Comparison of ENCODE assay signal across 35 mouse cellular contexts in the genomic region with DNA sequence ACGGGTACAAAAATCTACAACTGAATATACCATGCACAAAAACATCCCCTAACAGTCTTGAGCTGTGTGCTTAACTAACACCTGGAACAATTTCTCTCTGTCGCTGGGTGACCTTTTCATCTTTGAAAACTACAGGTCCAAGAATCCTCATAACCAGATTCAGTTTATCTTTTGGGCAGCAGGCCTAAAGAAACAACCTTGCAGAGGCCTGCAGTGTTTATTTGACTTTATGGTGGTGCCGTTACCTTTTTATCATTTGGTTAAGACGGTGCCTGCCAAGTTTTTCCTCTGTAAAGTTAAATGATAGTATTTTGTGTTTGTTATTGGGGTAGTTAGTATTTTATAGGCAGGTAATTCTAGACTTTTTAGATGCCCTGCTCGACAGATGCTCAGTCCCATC.
"Had no signal": no experiment of that assay in that cellular context is flagged by ENCODE, and none has a peak within 500 bp of the region (broad histone marks: within the 10 kb centered on the region; RNA-seq: fewer than 3 reads in every experiment).

No protein-coding gene starts in this region.

- DNase-seq: heart, postnatal 10 days; heart, postnatal 14 days; heart, postnatal 36 days; heart, postnatal 4 days; kidney, adult 11 months; kidney, adult 18-20 months; kidney, adult 2 months; kidney, adult 8-10 months; kidney, adult 9 months; kidney, postnatal 10 days; kidney, postnatal 14 days; kidney, postnatal 25 days; kidney, postnatal 36 days; kidney, postnatal 4 days; layer of hippocampus, adult 9-11 months; layer of hippocampus, postnatal 36 days had no signal

- H3K4me3 ChIP-seq: heart, embryonic 10.5 days; heart, embryonic 12.5 days; heart, embryonic 13.5 days; heart, embryonic 15.5 days; hindbrain, embryonic 10.5 days; hindbrain, embryonic 12.5 days; hindbrain, embryonic 13.5 days; hindbrain, embryonic 15.5 days; intestine, embryonic 15.5 days; kidney, embryonic 15.5 days; layer of hippocampus, adult 2 months had no signal

- H3K9ac ChIP-seq: heart, embryonic 12.5 days; heart, embryonic 13.5 days; heart, embryonic 15.5 days; hindbrain, embryonic 12.5 days; hindbrain, embryonic 13.5 days; hindbrain, embryonic 14.5 days; hindbrain, embryonic 15.5 days; intestine, embryonic 15.5 days; kidney, embryonic 15.5 days had no signal

- H3K4me1 ChIP-seq: heart, embryonic 15.5 days; hindbrain, embryonic 12.5 days; hindbrain, embryonic 13.5 days; hindbrain, embryonic 15.5 days; intestine, embryonic 15.5 days had no signal

- ATAC-seq: hindbrain, embryonic 16.5 days; hindbrain, postnatal 0 days; inflammation-experienced regulatory T-cells, adult 6 months; intestine, embryonic 15.5 days; intestine, embryonic 16.5 days; intestine, postnatal 0 days had no signal

- H3K9me3 ChIP-seq: heart, embryonic 10.5 days; heart, embryonic 12.5 days; heart, embryonic 13.5 days; heart, embryonic 15.5 days; hindbrain, embryonic 10.5 days; hindbrain, embryonic 12.5 days; hindbrain, embryonic 13.5 days; hindbrain, embryonic 15.5 days; intestine, embryonic 15.5 days; kidney, embryonic 15.5 days had no signal

- H3K27me3 ChIP-seq: heart, embryonic 12.5 days; heart, embryonic 13.5 days; heart, embryonic 15.5 days; hindbrain, embryonic 12.5 days; hindbrain, embryonic 13.5 days; hindbrain, embryonic 15.5 days; intestine, embryonic 15.5 days; kidney, embryonic 15.5 days had no signal

- H3K36me3 ChIP-seq: heart, embryonic 10.5 days; heart, embryonic 12.5 days; heart, embryonic 13.5 days; heart, embryonic 15.5 days; hindbrain, embryonic 10.5 days; hindbrain, embryonic 12.5 days; hindbrain, embryonic 13.5 days; hindbrain, embryonic 15.5 days; intestine, embryonic 15.5 days; kidney, embryonic 15.5 days had no signal

- H3K4me2 ChIP-seq: heart, embryonic 11.5 days; heart, embryonic 12.5 days; heart, embryonic 13.5 days; heart, embryonic 15.5 days; hindbrain, embryonic 12.5 days; hindbrain, embryonic 13.5 days; hindbrain, embryonic 14.5 days; hindbrain, embryonic 15.5 days; intestine, embryonic 15.5 days; kidney, embryonic 15.5 days had no signal

- H3K27ac ChIP-seq: heart, embryonic 10.5 days; heart, embryonic 13.5 days; heart, embryonic 15.5 days; hindbrain, embryonic 10.5 days; hindbrain, embryonic 12.5 days; hindbrain, embryonic 13.5 days; hindbrain, embryonic 14.5 days; hindbrain, embryonic 15.5 days; hindbrain, postnatal 0 days; intestine, embryonic 15.5 days; kidney, embryonic 15.5 days; kidney, postnatal 0 days; layer of hippocampus, adult 2 months had no signal
